Mouse (Mus musculus) v-Abl transformed pro-B cells (cell line): ENCODE data around the gene Tcaf1.

Experiments used
- in situ Hi-C, 2 experiments: fragments of 400-800 bp; cut with MboI; formaldehyde crosslinking; loops; one replicate each; pipeline ENCODE4 v1.15.1; 2025; ENCODE audit not compliant: unreplicated experiment in 2 of 2

Gene Tcaf1

DNA sequence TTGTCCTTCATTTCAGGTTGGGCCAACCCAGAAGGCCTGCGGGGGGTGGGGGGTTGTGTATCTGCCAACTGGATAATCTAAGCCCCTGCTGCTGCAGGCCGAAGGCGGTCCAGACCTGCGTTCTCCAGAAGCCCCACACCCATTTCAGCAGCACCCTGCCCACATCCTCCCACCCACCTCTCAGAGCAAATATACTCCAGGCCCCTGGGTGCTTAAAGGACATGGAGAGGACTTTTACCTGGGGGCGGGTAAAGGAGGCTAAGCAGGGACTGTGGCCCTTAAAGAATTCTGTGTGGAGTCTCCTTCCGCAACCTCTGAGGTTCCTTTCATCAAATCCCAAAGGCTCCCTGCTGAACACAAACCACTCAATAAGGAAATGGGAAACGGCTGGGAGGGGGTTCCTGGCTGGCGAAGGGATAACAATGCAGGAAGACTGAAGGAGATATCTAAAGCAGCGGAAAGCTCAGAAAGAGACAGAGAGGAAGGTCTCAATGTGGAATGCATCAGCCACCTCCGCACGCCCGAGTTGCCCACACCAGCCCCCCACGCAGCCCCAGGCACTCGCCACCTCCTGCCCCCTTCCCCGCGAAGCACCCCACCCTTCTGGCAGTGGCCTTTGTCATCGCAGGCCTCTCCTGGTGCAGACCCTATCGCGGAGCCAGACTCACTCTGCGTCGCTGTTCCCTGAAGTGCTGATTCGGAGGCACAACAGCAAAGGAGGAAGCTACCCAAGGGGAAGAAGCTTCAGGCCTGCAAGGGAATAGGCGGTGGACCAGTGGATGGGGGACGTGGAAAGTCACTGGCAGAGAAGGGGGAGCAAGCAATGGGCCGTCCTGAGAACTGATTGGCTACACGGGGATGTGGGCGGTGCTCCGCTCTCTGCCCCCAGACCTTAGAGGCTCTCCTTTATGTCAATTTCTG, at the start of gene Tcaf1:
Gene Tcaf1, minus strand, starts transcription at position 798 of the 921 bp plus-strand sequence.
- in situ Hi-C loops, result no loop called here

DNA sequence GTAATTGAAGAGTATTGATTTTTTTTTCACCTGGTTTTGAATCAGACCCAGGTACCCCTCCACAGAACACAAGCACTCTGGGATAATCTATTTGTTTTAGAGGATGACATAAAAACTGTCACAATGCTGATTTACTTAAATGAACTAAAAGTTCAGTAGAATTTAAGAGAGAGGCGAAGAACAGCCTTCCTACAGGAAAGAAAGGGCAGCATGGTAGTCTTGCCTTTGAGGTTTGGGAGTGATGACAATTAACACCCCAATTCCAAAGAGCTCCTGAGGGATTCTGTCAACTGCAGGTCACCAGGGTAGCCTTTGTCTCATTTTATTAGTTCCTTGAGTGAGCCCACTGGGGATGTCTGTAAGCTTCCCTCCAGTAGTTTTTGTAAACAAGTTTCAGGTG, 46.2 kb upstream of the Tcaf1 start, which contains the start of gene Olfr38:
Gene Olfr38, plus strand, starts transcription at position 301 of the 400 bp plus-strand sequence.
- in situ Hi-C loops, result no loop called here

DNA sequence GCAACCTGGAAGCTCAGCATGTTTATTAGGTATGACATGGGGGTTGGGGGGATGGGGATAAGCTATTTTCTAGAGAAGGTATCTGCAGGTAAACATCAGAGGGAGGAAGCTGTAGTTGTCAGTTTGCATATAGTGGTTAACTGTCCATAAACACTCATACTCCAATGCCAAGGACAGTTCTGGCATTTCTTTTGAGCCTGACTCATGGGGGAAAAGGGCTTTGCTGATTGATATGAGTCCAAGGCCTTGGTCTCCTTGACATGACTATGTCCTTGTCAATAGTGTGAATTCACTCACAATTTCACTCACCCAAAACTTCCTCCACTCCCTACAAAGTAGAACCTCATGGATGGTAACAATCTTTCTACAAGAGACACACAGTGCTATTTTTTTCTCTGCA, 38.0 kb upstream of the Tcaf1 start:
- in situ Hi-C loops, result no loop called here

DNA sequence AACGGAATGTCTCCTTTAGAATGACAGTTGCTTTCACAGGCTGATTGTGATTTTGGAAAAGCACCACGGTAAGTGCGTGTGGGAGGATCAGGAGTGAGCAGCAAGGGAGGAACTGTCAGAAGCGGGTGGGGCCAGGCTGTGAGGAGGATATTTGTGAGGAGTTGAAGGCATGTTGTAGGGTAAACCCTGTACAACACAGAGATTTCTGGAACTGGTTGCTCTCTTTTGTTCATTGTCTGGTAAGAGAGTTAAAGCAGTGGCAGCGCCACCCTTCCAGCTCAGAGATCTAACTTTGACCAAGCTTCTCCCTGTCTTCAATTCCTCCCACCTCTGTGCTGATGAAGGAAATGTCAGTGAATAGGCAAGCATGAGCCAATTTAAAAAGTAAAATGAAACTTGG, 32.4 kb upstream of the Tcaf1 start:
- in situ Hi-C loops, result no loop called here

DNA sequence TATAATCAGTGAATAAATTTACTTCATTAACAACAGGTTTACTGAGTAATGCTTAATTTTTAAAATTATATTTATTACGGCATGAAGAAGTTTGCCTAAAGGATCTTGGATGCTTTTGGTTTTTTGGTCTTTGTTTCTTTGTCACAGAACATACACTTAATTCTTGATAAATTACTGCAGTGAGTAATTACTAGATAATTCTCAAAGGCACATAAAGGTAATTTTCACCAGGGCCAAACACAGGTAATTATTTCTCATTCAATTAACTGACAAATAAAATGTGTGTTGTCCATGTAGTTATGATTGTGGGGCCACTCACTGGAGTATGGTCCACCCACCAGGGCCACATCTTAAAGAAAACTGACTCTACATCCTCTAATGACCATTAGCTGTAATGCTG, 29.2 kb upstream of the Tcaf1 start, which contains the start of gene Olfr453:
Gene Olfr453, plus strand, starts transcription at position 301 of the 400 bp plus-strand sequence.
- in situ Hi-C loops, result no loop called here

DNA sequence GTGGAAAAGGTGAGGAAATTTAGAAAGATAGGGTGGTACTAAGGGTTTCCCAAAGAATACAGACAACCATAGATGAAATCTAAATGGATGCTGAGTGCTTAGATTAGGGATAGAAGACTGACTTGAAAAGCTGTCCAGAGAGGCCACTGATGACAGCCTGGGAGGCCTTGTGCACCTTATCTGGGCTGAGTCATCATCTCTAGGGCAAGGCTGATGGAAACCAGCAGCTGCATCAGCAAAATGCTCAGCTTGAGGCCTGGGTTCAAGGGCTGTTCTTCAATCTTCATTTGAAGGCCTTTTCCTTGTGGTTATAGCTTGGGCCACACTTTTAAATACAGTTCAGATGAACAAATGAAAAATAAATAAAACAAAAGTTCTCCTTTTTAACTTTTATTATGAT, 8.1 kb upstream of the Tcaf1 start:
- in situ Hi-C loops, result no loop called here

DNA sequence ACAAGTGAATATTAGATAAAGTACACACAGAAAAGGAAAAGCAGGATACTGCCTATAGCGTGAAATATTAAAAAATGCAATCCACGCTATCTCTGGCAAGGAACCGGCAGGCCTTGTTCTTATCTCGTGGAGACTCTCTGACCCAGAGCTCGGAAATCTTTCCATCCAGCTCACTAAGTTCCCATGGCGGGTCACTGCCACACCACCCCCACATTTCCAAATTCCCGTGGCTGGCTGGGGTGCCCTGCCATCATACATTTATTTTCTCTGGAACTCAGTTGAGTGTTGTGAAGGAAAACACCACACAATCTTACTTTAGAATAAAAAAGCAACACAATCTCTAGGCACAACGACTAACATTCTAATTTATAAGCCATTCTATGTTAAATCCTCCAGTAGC, 4.8 kb upstream of the Tcaf1 start:
- in situ Hi-C loops, result no loop called here

DNA sequence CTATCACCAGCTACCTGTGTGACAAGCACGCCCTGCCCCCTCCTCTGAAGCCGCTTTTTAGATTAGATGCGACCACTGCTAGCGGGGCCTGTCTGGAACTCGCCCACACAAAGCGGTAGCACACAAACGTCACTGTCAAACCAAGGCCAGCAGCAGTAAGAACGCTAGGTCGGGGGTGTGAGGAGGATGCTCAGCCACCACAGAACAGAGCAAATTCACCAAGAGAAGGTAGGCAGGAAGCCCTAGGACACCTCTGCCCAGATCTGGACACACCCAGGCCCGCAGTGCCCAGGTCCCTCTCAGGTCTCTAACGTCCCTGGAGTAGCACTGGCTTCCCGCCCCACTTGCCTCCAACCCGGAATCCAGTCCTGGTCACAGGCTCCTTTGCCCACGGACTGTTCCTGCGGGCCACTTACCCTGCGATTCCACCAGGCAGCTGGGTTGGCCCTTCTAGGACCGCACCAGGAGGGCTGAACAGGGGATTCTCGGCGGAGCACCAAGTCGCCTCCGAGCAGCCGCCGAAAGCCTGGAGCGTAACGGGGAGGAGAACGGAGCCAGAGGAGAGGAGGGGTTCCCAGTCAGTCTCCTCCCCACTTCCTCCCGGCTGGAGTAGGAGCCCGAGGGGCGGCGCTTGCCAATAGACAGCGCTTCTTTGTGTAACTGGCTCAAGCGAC, 17.2 kb downstream of the Tcaf1 start:
- in situ Hi-C loops, result no loop called here

DNA sequence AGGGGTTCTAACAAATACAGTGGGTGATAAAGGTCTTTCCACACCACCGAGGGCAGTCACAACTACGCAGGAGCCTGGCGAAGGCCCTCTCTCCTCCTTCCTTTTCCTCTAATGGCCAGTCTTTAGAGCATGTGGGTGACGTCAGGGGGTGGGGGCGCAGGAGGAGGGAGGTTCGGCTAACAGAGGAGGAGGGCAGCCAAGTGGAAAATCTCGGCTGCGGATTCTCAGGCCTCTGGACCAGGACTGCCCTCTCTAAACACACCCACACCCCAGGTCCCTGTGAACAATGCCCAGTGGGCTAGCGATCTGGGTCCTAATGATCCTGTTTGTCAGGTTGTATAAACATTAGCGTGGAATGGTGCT, 17.8 kb downstream of the Tcaf1 start:
- in situ Hi-C loops, result no loop called here

DNA sequence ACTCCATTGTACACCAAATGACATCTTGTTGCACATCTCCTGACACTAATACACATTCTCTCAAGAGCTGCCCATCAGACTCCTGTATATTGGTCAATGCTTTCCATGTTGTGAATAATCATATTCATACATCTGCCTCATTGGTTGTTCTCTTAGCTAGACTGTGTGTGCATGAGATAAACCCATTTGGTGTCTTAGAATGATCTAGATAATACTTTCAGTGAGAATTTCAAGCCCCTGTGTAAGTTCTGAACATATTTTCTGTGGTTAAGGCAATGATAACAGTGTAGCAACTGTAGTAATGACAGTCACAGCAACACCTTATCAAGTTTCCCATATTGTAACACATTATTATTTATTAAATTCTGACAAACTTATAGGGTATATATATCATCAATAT, 20.1 kb downstream of the Tcaf1 start:
- in situ Hi-C loops, result no loop called here

DNA sequence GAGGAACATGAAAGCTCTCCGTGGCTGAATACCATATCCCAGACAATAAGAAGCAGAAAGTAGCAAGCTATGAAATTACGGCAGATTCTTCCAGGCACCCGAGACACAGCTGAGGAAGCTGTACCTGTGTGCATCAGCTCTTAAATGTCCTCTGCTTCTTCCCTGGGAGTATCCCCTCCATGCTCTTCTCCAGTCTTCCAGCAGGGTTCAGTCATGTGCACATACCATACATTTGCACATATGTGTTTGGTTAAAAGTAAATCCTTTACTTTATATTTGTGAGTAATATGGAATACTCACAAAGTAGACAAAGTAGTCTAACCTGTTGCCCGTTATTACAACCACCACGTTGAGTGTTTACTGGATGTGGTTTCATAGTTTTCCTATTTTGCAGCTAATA, 22.0 kb downstream of the Tcaf1 start:
- in situ Hi-C loops, result no loop called here

DNA sequence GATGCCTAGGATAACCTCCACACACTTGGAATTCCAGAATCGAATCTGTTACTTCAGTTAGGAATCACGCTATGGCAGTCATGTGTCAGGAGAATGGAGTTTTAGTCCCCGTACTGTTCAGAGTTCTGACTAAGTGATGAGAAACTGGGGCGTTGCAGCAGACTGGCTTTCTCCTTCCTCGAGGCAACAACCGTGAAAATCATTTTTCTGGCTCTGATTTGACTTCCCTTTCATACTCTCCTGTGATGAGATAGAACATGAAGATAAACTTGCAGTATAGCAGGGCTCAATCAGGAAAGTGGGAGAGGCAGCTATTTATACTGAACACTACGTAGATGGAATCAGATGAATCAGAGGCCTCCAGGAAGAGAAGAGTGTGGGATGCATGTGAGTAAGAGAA, 29.8 kb downstream of the Tcaf1 start:
- in situ Hi-C loops, result no loop called here

DNA sequence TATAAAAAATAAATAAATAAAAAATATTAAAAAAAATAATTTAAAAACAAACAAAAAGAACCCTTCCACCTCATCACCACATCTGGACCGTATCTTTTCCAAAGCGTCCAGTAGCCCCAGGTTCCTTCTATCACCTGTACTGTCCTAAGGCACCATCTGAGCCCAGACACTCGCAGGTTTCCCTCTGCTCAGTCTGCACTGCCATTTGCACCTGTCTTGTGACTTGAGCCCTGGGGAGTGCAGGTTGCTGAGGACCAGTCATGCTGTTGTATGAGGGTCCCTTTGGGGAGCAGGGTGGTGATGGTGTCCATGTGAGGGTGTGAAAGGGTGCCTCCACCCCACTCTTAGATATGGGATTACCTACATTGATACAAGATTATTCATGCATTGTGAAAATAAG, 33.9 kb downstream of the Tcaf1 start:
- in situ Hi-C loops, result no loop called here

DNA sequence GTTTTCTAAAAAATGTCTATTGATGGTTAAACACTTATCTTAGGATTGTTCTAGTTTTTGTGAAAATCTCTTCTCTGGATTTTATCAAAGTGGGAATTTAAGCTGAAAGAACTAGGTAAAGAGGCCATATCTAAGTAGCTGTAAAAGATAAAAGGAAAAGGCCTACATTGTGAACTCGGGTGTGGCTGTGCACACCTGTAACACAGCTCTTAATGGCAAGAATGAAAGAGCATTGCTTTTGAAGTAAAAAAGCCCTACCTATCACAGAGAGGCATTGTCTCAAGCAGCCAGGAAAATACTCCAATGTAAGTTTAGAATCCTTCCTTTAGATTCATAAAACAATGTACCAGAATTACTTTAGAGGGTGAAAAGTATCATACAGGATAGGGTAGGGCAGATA, 38.1 kb downstream of the Tcaf1 start:
- in situ Hi-C loops, result no loop called here

DNA sequence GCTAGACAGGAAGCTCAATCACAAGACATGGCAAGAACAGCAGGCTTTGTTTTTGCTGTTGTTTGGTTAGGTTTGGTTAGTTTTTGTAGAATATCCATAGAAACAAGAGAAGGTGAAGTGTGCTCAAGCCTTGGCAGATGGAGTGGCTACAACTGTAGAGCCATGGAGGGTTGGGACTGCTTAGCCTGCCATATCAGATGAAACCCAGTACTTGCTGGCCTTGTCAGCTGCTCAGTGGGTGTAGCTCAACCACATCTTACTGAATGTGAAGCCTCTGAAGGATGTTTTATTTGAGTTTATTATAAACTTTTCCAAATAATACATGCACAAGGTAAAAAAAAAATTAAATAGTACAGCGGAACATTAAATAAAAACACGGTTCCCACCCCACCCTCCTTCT, 42.2 kb downstream of the Tcaf1 start:
- in situ Hi-C loops, result no loop called here

DNA sequence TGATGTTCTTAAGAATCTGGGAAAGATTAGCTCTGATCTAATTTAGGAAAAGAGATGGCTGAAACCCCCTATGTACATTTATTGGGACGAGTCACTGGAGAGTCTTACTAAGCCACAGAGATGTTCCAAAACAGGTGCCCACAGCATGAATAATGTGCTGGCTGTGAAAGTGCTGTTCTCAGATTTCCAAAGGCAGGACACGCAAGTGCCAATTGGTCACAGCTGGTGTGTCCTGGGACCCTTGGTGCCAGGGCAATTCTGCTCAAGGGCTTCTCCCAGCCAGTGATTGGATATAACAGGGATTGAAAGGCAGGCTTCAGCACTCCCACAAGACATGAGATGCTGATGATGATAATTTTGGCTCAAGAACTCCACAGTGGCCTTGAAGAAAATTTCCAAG, 48.1 kb downstream of the Tcaf1 start:
- in situ Hi-C loops, result no loop called here

DNA sequence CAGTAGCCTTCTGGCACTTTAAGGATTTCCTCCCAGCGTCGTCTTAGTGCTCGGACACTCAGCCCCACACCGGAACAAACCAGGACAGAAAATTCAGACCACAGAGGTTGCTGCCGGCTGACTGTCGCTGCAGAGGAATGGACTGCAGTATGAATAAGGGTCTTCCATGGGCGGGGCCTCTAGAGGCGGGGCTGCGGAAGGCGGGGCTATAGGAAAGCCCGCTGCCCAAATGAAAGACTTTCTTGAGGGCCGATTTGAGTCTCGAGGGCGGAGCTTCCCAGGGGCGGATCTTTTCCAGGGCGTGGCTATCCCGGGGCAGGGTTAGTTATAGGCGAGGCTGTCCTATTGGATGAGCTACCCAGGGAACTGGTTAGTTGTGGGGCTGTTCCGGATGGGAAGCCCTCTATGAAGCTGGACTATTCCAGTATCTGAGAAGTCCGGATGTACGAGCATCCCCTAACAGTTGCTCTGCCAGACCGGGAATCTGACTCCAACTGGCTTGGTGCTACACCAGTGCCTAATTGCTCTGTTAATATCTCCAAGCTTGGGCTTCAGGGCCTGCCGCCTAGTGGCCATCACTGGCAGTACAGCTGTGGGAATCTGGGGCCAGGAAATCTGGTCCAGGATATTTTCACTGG, 64.9 kb downstream of the Tcaf1 start, which contains the start of gene Tcaf2:
Gene Tcaf2, minus strand, starts transcription at position 343 of the 638 bp plus-strand sequence.
- in situ Hi-C loops, result no loop called here

DNA sequence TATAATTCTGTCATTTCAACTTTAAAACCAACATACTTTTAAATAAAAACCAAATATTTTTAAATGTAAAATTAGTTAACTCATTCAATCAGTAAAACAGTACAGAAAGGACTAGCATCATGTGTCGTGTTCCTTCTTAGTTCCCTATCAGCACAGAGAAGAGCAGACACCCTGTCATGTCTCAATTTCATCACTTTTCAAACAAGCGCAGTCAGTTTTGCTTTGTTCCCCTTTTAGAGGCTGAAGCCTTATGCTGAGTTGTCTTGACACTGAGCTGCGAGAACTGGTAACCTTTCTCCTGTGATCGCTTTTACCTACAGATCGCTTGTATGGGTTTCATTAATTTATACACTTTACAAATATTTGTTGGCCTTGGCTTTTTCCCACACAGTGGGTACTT, 75.5 kb downstream of the Tcaf1 start:
- in situ Hi-C loops, result no loop called here

DNA sequence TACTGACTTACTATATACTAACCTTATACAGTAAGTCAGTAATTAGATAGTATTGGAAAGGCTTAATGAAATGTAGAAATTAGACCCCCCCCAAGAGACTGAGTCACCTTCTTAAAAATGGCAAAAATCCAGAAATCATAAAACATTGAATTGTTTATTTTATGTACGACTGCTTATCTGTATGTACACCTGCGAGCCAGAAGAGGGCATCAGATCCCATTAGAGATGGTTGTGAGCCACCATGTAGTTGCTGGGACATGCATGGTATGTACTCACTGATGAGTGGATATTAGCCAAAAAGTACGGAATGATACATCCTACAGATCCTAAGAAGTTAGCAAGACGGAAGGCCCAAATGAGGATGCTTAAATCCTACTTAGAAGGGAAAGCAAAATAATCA, 78.5 kb downstream of the Tcaf1 start:
- in situ Hi-C loops, result no loop called here
